Mouse (Mus musculus): ENCODE measurements around the gene Mxd4.

The Mxd4 gene

DNA sequence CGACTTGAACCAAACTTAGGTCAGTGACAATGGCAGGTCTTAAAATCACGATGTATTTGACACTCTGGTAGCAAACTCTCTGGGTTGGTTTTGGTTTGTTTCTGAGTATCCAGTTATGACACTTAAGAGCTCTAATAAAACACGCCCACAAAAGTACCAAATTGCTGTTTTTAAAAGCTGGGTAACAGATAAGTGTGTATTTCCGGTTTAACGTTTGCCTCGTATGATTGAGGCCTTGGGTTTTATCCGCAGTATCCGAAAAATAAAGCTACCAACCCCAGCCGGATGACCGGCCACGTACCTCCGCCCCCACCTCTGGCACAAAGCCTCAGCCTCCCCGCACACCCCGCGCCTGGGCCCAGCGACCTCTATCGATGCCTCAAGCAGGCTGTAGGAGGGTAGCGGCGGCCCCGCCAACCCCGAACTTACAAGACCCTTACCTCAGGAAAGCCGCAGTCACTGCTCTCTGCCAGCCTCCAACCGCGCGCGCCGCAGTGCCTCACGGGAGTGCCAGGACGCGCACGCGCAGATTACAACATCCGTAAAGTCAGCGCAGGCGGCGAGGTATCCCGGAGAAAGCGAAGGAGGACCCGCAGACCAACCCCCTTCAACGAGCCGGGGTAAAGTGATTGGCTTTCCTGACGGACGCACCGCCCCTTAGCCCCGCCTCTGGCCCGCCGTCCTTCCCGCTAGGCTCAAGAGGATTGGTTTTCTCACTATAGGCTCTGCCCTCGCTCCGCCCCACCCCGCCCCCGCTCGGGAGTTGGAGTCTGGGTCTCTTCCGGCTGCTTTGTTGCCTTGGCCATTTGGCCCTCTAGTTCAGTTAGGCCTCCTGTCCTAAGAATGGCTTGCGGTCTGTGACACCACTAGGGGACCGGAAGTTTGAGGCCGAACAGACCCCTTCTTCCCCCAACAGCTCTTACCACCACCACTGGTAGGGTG is 18.3 kb downstream of the Mxd4 start, which contains the start of the genes Poln and Haus3:
Gene Poln (minus strand): TSS at position 499 of the 942 bp plus-strand sequence.
Gene Haus3 (minus strand): TSS at position 578 of the 942 bp plus-strand sequence.
- DNase-seq = peak; percentile 99 to 100

DNA sequence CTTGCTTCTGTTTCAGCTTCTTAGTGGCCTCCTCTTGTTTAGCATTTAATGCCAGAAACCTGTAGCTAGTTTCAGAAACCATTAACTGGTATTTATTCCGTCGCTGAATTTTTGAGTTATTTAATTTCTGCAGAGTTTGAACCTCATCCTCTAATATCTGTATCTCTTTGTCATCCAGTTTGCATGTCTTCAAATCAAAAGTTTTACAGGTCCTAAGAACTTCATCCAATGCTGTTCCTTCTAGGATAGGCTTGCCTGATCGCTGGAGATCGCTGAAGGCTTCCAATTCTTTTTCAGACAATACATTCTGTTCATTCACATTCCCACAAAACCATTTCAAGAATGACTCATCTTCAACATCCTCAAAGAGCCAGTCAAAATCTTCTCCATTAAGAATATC is 19.7 kb downstream of the Mxd4 start:
- DNase-seq = no peak

DNA sequence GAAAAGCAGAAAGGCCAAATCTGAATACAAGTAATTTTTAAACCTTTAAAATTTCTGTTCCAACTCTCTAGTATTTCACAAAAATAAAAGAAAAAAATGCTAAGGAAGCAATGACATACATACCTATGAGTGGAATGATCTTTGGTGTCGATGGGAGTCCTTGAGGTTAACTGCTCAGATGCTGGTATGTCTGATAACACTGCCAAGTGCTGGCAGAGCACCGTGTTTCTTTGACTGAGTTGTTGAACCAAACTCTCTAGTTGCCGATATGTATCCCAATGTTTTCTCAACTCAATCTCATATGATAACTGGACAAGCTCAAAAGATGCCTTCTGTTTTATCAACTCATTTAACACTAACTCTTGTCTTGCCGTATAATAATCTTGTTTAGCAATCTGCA is 21.7 kb downstream of the Mxd4 start:
- no peak for DNase-seq

DNA sequence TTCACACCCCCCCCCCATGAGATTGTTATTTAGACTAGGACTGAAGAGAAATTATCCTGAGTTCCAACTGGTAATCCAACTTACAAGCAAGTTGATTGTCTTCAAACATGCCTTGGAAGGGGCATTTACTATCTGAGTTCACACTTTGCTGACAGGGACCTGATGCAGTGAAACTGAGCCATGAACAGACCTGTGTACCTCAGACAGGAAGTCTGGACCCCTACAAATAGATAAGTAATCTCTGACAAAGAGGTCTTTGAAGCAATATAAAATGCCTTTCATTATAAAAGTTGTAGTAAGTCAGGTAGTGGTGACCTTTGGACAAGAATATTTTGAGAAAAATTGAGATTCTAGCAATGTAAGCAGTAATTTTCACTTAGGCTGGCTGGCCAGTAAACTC is 39.0 kb downstream of the Mxd4 start:
- no peak for DNase-seq

DNA sequence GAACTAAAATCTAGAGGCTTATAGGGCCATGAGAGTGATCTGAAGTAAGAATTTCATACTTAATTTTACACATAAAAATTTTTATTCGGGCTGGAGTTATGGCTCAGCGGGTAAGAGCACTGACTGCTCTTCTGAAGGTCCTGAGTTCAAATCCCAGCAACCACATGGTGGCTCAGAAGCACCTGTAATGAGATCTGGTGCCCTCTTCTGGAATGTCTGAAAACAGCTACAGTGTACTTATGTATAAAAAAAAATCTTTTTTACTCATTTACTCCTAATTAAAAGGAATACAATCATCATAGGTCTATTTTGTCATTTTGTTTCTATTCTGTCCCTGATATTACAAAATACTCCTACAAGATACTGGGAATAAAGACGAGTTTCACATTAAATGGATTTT is 40.0 kb downstream of the Mxd4 start:
- no peak for DNase-seq

DNA sequence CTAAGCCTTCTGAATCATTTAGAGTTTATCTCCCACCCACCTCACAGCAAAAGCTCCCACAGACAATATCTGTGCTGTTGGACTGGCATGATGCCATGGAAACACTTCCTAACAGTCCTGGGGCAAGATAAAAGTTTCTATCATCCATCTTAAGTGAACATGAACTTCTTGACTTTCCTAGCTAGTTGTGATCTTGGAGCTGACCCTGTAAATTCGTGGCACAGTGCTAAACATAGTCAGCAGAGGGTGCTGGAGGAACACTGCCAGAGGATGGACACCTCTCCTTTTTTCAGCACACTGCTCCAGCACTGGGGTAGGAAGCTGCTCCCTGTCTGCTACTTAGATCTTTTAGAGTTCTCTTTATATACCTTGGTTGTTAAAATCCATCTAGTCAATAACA is 47.8 kb downstream of the Mxd4 start:
- DNase-seq = peak; percentile 53 to 61

DNA sequence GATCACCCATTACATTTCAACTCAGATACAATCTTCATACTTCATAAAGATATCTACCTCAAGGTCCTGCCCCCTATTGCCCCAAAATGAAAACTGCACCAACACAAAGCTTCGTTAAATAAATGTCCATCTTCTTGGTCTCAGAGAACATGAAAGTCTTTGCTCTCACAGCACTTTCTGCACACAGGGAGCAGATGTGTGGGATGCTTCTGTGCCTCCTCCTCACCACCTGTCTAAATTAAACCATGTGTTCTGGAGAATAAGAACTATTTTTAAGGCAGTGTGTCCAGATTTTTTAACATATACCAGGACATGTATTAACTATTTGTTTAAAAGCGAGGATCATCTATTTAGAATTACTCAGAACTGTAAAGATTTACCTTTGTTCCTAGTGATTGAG is 54.8 kb downstream of the Mxd4 start:
- DNase-seq = no peak

DNA sequence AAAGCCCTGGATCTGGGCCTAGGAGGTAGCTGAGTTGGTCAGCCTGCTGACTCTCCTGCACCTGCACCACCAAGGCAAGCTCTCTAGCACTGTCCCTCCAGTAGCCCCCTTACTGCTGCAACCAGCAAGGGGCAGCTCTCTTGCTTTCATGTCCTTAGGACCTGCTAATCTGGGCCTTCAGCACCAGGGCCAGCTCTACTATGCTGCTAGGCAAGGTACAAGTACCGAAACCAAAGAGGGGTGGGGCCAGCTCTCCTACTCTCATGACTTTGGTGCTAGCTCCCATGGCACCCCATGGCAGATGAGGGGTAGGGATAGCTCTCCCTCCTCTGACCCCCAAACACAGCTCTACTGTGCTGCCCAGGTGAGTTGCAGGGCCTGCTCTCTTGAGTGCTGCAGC is 63.4 kb downstream of the Mxd4 start:
- DNase-seq = peak; percentile 31
